Mouse (Mus musculus): Measurements from ENCODE around the gene Defb23.
"Not testable (repeated sequence)": the region's sequence is repeated elsewhere in the genome, so short reads cannot be mapped to it uniquely, and the experiment has no call there.

The Defb23 gene

DNA sequence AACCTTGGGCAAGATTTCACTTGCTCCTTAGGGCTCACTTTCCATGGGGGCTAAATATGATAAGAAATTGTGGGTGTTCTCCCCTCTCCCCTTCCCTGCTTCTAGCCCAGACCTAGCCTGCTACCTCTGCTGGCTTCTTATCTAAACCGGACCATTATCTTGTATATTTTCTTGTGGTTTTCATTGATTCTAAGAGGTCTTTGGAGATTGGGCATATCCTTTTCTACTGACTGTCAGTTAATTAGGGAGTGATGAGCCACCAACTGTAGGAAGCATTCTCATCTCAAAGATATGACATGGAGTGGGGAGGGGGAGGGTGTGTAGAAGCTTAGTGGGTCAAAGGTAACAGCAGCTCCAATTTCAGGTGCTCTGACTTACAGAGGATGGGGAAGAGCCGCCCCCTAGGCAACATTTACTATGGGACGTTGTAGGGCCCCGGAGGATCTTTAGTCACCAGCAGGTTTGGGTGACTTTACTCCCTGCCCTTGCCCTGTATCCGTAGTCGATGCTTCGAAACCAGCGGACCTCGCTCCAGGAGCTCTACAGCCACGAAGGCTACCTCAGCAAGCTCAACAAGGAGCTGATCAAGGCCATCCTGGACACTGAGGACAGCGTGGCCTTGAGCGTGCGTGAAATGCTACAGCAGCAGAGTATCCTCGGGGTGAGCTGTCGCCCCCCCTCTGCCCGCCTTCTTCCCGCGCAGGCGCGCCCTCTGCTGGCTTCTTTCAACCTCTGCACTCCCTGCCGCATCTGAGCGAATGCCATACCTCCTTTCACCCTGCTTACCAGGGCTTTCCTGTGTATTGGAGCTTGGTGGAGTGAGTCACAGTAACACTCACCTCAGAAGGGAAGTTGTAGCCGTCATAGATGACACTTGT lies 27.2 kb downstream of the Defb23 start:
- peak; percentile 70 for DNase-seq (ENCODE audit: low spot score)

DNA sequence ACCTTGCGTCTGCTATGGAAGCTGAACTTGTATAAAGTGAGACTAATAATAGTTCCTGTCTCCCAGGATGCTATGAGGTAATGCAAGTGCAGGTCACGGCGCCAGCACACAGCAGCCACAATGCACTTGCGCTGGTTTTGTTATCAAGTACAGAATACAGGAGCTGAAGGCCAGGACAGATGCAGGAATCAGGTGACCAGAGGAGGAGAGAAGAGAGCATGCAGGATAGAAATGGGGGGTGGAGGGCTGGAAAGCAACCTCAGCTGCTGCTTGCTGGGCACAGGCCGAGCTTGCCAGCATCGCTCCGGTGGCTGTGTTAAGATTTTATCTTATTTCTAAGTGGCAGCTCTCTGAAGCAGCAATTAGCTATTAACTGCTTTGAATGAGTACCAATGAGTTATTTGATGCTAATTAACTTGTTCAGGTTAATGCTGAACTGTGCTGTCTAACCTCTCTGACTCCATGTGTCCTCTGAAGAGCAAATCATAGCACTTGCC lies 28.0 kb downstream of the Defb23 start:
- DNase-seq (ENCODE audit: low spot score), result no peak

DNA sequence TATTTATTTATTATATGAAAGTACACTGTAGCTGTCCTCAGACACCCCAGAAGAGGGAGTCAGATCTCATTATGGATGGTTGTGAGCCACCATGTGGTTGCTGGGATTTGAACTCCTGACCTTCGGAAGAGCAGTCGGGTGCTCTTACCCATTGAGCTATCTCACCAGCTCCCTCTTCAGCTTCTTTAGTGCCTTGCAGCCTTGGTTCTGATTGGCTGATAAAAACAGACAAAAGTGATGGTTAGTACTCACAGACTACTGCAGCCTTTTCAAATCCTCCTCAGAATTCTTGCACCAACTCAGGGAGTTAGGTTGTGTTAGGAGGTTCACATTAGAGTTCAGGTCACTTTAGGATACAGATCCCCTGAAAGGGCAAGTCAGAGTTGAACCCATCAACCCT lies 35.9 kb downstream of the Defb23 start:
- DNase-seq (ENCODE audit: low spot score), result not testable (repeated sequence)

DNA sequence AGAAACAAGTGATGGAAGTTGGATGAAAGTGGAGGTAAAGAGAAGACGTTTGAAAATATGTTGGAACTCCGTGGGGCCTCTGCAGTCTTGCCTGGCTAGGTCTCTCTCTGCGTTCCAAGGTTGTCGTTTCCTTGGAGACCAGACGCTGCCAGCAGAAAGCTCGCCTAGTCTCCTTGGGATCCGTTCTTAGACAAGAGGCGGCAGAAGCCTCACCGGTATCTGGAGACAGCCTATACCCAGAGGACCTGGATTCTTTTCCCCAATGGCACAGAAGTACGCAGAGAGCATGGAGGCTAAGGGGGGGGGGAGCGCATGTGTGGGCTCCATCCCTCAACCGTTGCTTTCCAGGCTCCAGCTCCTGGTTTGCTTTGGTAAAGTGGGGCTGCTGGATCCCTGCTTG lies 36.9 kb downstream of the Defb23 start:
- DNase-seq (ENCODE audit: low spot score), result no peak

DNA sequence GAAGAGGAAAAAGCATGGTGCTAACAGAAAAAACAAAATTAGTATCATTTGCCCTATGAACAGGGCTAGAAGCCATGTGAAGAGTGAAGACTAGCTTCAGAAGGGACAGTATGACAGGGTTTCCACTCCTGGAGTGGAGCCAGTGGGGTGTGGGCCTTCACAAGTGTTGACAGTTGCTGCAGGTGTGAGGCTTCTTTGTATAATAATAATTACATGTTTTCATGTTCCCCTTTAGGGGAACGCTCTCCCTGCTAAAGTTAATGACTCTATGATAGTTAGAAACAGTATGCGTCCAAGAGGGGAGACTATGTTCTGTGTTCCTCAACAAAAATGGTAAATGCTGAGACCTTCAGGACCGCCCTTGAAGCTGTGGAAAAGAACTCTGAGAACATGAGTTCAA lies 48.6 kb downstream of the Defb23 start:
- no peak for DNase-seq (ENCODE audit: low spot score)

DNA sequence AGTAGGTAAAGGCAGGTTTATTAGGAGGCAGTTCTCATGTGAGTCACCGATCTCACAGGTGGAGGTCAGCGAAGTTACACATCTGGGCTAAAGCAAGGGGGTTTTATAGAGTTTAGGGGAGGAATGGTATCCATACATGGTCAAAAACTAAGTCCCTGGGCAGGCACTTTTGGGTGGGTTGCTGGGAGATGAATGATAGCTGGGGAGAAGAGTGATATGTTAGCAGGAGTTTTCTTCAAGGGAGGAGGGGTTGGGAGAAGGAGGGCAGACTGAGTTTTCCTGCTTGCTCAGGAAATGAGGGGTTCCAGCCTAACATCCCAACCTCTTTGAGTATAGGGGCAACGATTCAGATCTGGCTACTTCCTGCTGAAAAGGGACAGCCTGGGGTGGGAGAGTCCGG lies 49.1 kb downstream of the Defb23 start, which contains the start of gene 6820408C15Rik:
6820408C15Rik (plus strand) TSS at position 301 of the 400 bp plus-strand sequence.
- no peak for DNase-seq (ENCODE audit: low spot score)

DNA sequence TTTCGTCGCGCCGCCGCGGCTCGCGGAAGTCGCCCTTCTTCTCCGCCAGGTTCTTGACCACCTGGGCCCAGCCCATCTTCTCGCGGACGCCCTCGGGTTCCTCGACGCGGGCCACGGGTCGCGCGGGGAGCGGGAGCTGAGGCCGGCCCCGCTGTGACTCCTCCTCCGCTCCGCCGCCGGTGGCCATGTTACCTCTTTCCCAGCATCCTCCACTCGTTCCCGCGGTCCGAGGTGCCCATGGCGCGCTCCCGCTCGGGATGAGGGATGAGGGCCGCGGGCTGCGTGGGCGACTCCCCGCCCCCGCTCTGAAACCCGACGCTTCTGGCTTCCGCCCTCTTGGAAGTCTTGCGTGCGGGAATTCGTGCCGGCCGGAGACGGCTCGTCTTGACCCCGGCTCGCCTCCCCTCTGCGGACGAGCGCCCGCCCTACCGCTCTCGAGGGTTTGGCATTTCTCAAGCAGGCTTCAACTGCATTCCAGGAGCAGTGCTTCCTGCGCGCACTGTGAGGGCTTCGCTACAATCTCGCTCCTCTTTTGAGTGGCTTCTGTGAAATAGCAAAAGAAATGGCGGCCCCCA lies 49.7 kb downstream of the Defb23 start, which contains the start of gene Zcchc3:
Zcchc3 (minus strand) TSS at position 437 of the 575 bp plus-strand sequence.
- DNase-seq (ENCODE audit: low spot score), result peak; percentile 76

DNA sequence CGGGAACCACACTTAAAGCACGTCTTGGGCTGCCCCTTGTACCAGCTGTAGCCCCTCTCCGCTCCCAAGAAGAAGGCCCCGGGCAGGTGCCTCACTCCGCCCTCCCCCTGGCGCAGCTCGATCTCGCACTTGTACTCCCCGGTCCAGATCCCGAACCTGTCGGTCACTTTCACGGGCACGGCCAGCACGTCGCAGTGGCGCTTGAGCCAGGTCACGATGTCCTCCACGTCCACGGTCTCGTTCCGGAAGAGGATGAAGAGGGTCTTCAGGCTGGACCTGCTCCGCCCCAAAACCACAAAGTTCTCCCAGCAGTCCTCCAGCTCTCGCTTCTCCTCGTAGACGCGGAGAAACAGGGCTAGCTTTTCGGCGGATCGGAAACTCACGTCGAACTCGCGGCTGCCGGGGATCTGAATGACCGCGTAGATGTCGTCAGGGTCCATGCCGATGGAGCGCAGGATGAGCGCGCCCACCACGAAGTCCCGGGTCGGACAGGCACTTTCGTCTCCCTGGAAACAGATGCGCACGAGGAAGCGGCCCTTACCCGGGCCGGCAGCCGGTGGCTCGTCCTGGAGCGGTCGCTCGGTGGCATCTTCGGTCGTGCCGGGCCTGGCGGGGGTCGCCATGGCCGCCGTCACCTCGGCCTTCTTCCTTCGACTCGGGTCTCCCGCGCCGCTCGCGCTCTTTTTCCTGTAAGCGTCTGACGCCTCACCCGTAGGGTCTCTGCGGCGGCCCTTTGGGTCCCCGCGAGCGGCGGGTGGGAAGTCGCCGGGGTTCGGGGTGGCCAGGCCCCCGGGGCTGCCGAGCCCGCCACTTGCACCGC lies 50.4 kb downstream of the Defb23 start:
- DNase-seq (ENCODE audit: low spot score), result no peak

DNA sequence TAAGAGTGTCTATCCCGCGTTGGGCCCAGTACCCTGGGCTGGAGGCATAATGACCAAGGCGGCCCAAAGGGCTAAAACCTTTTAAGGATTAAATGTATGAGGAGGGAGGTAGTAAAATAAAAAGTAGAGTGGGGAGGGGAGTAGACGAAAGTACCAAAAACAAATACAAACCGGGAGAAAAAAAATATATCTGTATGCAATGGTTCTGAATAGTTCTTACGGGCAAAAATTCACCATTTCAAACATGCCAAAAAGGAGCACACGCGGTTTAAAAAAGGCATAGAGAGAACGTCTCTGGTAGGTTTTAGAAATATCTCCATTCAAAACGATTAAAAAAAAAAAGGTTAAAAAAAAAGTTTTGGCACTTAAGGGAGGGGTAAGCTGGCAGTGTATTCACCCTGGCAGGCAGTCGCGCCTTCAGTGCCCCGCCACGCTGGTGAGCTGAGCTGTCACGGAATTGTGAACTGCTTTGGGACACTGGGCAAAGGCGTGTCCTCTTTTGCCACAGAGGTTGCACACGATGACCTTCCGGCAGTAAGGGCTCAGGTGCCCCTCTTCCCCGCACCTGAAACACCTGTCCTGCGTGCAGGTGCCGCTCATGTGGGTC lies 51.2 kb downstream of the Defb23 start:
- DNase-seq (ENCODE audit: low spot score), result no peak

DNA sequence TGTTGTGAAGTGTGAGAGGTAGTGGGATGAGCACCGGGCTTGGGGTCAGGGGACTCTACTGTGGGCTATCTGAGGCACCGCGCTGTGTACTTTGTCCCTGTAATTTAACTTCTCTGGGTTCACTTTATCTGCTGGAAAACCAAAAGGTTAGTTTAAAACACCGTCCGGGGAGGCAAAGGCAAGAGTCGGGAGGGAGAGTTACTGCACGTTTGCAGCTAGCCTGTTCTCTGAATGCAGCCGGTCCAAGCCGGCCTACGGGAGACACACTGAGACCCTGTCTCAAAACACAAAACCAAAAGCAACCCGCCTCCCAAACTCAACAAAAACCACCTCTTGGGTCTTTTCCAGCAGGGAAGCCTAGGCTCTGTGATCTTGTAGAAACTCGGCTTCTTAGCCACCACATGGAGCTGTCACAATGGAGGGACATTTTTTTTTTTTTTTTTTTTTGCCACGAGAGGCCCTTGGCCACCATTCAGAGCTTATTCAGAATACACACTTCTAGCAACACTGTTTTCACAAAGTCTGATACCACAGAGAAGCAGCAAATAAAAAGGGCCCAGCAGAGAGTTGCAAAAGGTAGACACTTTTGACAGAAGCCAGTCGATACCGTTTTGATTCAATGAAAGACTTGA lies 51.8 kb downstream of the Defb23 start:
- DNase-seq (ENCODE audit: low spot score), result no peak

DNA sequence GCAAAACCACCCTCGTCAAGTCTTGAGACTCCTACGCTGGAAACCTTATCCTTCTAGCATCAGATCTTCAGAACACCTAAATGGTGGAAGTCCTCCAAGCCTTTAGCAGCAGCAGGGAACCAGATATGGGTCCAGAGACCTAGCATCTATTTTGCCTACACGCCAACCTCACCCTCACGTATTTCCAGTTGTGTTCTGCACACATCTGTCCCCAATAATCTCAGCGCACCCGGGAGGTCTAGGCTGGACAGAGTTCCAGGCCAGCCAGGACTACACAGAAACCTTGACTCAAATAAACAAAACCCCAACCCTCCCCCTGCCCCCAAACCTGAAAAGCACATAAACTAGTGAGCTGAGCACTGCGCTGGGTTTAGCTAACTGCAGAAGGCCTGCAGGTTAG lies 52.9 kb downstream of the Defb23 start:
- no peak for DNase-seq (ENCODE audit: low spot score)

DNA sequence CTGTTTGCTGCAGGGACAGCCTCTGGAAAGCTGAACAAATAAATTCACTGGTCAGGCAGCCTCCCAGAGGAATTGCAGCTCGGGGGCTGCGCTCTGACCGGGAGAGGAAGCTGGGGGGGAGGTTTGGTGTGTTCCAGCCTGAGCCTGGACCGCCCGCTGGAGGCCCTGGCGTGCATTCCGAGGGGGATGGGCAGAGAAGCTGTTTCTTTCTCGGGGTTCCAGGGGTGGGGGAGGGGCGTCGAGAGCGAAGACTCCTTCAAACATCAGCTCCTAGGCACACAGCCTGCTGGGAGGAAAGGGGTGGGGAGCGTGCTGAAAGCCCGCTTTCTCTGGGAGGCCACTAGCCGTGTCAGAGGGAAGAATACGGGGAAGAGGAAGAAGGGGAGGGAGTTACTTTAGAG lies 53.4 kb downstream of the Defb23 start:
- DNase-seq (ENCODE audit: low spot score), result no peak

DNA sequence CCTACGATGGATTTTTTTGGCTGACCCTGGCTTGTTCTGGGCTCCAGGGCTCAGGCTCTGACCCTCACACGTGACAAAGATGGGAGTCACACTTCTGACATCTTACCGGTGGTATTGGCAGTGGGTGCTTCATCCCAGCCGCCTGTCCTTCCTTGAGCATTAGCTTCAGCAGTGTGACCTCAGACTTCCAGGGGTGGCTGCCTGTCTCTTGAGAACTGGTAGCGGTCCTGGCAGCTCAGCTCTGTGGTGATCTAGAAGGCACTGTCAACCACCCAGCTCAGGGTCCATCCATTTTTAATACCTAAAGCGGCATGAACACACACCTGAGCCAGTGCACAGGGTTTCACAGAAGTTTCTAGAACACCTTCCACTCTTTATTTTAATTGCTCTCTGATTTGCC lies 54.6 kb downstream of the Defb23 start:
- no peak for DNase-seq (ENCODE audit: low spot score)

All from c-Kit-positive CD71-positive TER-119-positive erythroid progenitor cells, embryonic 14.5 days (primary cell).